Mouse (Mus musculus): ENCODE data around the gene Olfr881. TPM values are rescaled to one million over a fixed set of nuclear protein-coding genes. Genes with fewer than 3 reads are reported as not detected.

Olfr881 gene
- polyA plus RNA-seq (2011; ENCODE audit: insufficient read depth, insufficient read length, low read depth, missing spikeins): not detected in 2 replicates

GRCm38 (mm10) chr9:37991525-37991924 is at the start of gene Olfr881:
TSS of gene Olfr881 (plus strand) at chr9:37991825.
- no peak for TF ChIP-seq CTCF (IDR thresholded peaks at IDR 0.05; ENCODE audit: low read depth, low read length)
- no peak for TF ChIP-seq POLR2A (IDR thresholded peaks at IDR 0.05; ENCODE audit: insufficient read depth, low read length)
- TF ChIP-seq EP300 (IDR thresholded peaks at IDR 0.05; ENCODE audit: insufficient read depth, low read depth, low read length): no peak
- no peak within 1 kb of the TSS for H3K27ac ChIP-seq (ENCODE audit: insufficient read depth, low read length)
- H3K27me3 ChIP-seq (ENCODE audit: control insufficient read depth, insufficient read depth, low read length, poor library complexity, severe bottlenecking): no peaks in the 10 kb centered on the region
- no peak within 1 kb of the TSS for H3K9ac ChIP-seq (ENCODE audit: low read depth, poor library complexity, severe bottlenecking)
- no peak within 1 kb of the TSS for H3K4me3 ChIP-seq (ENCODE audit: low read depth, low read length)
- H3K4me1 ChIP-seq (ENCODE audit: control insufficient read depth, insufficient read depth, low read length): no peaks in the 10 kb centered on the region
- no peaks in the 10 kb centered on the region for H3K36me3 ChIP-seq (ENCODE audit: control insufficient read depth, insufficient read depth, low read length, poor library complexity, severe bottlenecking)
- no peaks in the 10 kb centered on the region for H3K9me3 ChIP-seq (replicated peaks; ENCODE audit: control insufficient read depth, insufficient read depth, low read length, poor library complexity, severe bottlenecking)

- no peaks in the 10 kb centered on the region for H3K4me1 ChIP-seq (ENCODE audit: control insufficient read depth, insufficient read depth, low read length)
- no peaks in the 10 kb centered on the region for H3K9me3 ChIP-seq (replicated peaks; ENCODE audit: control insufficient read depth, insufficient read depth, low read length, poor library complexity, severe bottlenecking)
- TF ChIP-seq POLR2A (IDR thresholded peaks at IDR 0.05; ENCODE audit: insufficient read depth, low read length): no peak
- no peak for TF ChIP-seq EP300 (IDR thresholded peaks at IDR 0.05; ENCODE audit: insufficient read depth, low read depth, low read length)
- TF ChIP-seq CTCF (IDR thresholded peaks at IDR 0.05; ENCODE audit: low read depth, low read length): no peak
- no peaks in the 10 kb centered on the region for H3K27me3 ChIP-seq (ENCODE audit: control insufficient read depth, insufficient read depth, low read length, poor library complexity, severe bottlenecking)
- H3K36me3 ChIP-seq (ENCODE audit: control insufficient read depth, insufficient read depth, low read length, poor library complexity, severe bottlenecking): no peaks in the 10 kb centered on the region
- no peak overlapping the region for H3K9ac ChIP-seq (ENCODE audit: low read depth, poor library complexity, severe bottlenecking)
- no peak overlapping the region for H3K4me3 ChIP-seq (ENCODE audit: low read depth, low read length)
- no peak overlapping the region for H3K27ac ChIP-seq (ENCODE audit: insufficient read depth, low read length)
Measured at GRCm38 (mm10) chr9:37998581-37999204, 7.1 kb downstream of the Olfr881 start.

GRCm38 (mm10) chr9:38000021-38000420 is 8.4 kb downstream of the Olfr881 start:
- H3K4me3 ChIP-seq (ENCODE audit: low read depth, low read length): no peak overlapping the region

GRCm38 (mm10) chr9:38025508-38025907 is 33.9 kb downstream of the Olfr881 start, which contains the start of gene Olfr883:
TSS of gene Olfr883 (plus strand) at chr9:38025808.
- no peak for TF ChIP-seq CTCF (IDR thresholded peaks at IDR 0.05; ENCODE audit: low read depth, low read length)
- no peak for TF ChIP-seq EP300 (IDR thresholded peaks at IDR 0.05; ENCODE audit: insufficient read depth, low read depth, low read length)
- no peak for TF ChIP-seq POLR2A (IDR thresholded peaks at IDR 0.05; ENCODE audit: insufficient read depth, low read length)
- Histone ChIP-seq H3K27me3 (ENCODE audit: control insufficient read depth, insufficient read depth, low read length, poor library complexity, severe bottlenecking) (no peaks in the 10 kb centered on the region; the same call in 1 of the 2 replicates), H3K4me1 (ENCODE audit: control insufficient read depth, insufficient read depth, low read length) (no peaks in the 10 kb centered on the region), H3K9ac (ENCODE audit: low read depth, poor library complexity, severe bottlenecking) (no peak within 1 kb of the TSS), H3K36me3 (ENCODE audit: control insufficient read depth, insufficient read depth, low read length, poor library complexity, severe bottlenecking) (no peaks in the 10 kb centered on the region), H3K4me3 (ENCODE audit: low read depth, low read length) (no peak within 1 kb of the TSS), H3K9me3 (replicated peaks; ENCODE audit: control insufficient read depth, insufficient read depth, low read length, poor library complexity, severe bottlenecking) (no peaks in the 10 kb centered on the region), H3K27ac (ENCODE audit: insufficient read depth, low read length) (no peak within 1 kb of the TSS)

More at GRCm38 (mm10) chr9:38000021-38000420, 8.4 kb downstream of the Olfr881 start:
- no peak overlapping the region for H3K9ac ChIP-seq (ENCODE audit: low read depth, poor library complexity, severe bottlenecking)
- no peak for TF ChIP-seq POLR2A (IDR thresholded peaks at IDR 0.05; ENCODE audit: insufficient read depth, low read length)
- TF ChIP-seq EP300 (IDR thresholded peaks at IDR 0.05; ENCODE audit: insufficient read depth, low read depth, low read length): no peak
- no peak for TF ChIP-seq CTCF (IDR thresholded peaks at IDR 0.05; ENCODE audit: low read depth, low read length)
- no peaks in the 10 kb centered on the region; the same call in 1 of the 2 replicates for H3K9me3 ChIP-seq (replicated peaks; ENCODE audit: control insufficient read depth, insufficient read depth, low read length, poor library complexity, severe bottlenecking)
- no peak overlapping the region for H3K27ac ChIP-seq (ENCODE audit: insufficient read depth, low read length)
- H3K27me3 ChIP-seq (ENCODE audit: control insufficient read depth, insufficient read depth, low read length, poor library complexity, severe bottlenecking): no peaks in the 10 kb centered on the region
- no peaks in the 10 kb centered on the region for H3K4me1 ChIP-seq (ENCODE audit: control insufficient read depth, insufficient read depth, low read length)
- H3K36me3 ChIP-seq (ENCODE audit: control insufficient read depth, insufficient read depth, low read length, poor library complexity, severe bottlenecking): no peaks in the 10 kb centered on the region

Other genes starting within 250 kb of the Olfr881 start
- gene Olfr874, start 246.7 kb upstream of the Olfr881 start, polyA plus RNA-seq (2011; ENCODE audit: insufficient read depth, insufficient read length, low read depth, missing spikeins): not detected in 2 replicates
- gene Olfr875, start 220.0 kb upstream of the Olfr881 start, polyA plus RNA-seq (2011; ENCODE audit: insufficient read depth, insufficient read length, low read depth, missing spikeins): not detected in 2 replicates
- gene Olfr876, start 188.8 kb upstream of the Olfr881 start, polyA plus RNA-seq (2011; ENCODE audit: insufficient read depth, insufficient read length, low read depth, missing spikeins): not detected in 2 replicates
- not detected in 2 replicates for gene Olfr877, start 137.6 kb upstream of the Olfr881 start, polyA plus RNA-seq (2011; ENCODE audit: insufficient read depth, insufficient read length, low read depth, missing spikeins)
- gene Olfr145, start 95.1 kb upstream of the Olfr881 start, polyA plus RNA-seq (2011; ENCODE audit: insufficient read depth, insufficient read length, low read depth, missing spikeins): not detected in 2 replicates
- not detected in 2 replicates for gene Olfr878, start 74.0 kb upstream of the Olfr881 start, polyA plus RNA-seq (2011; ENCODE audit: insufficient read depth, insufficient read length, low read depth, missing spikeins)
- gene Olfr883, start 34.0 kb downstream of the Olfr881 start, polyA plus RNA-seq (2011; ENCODE audit: insufficient read depth, insufficient read length, low read depth, missing spikeins): not detected in 2 replicates
- not detected in 2 replicates for gene Olfr884, start 54.7 kb downstream of the Olfr881 start, polyA plus RNA-seq (2011; ENCODE audit: insufficient read depth, insufficient read length, low read depth, missing spikeins)
- gene Olfr885, start 69.5 kb downstream of the Olfr881 start, polyA plus RNA-seq (2011; ENCODE audit: insufficient read depth, insufficient read length, low read depth, missing spikeins): not detected in 2 replicates
- gene Olfr887, start 92.2 kb downstream of the Olfr881 start, polyA plus RNA-seq (2011; ENCODE audit: insufficient read depth, insufficient read length, low read depth, missing spikeins): not detected in 2 replicates
- gene Olfr888, start 116.3 kb downstream of the Olfr881 start, polyA plus RNA-seq (2011; ENCODE audit: insufficient read depth, insufficient read length, low read depth, missing spikeins): not detected in 2 replicates
- gene Olfr889, start 123.4 kb downstream of the Olfr881 start, polyA plus RNA-seq (2011; ENCODE audit: insufficient read depth, insufficient read length, low read depth, missing spikeins): not detected in 2 replicates
- not detected in 2 replicates for gene Olfr890, start 150.7 kb downstream of the Olfr881 start, polyA plus RNA-seq (2011; ENCODE audit: insufficient read depth, insufficient read length, low read depth, missing spikeins)
- not detected in 2 replicates for gene Olfr891, start 189.0 kb downstream of the Olfr881 start, polyA plus RNA-seq (2011; ENCODE audit: insufficient read depth, insufficient read length, low read depth, missing spikeins)
- gene Olfr893, start 216.5 kb downstream of the Olfr881 start, polyA plus RNA-seq (2011; ENCODE audit: insufficient read depth, insufficient read length, low read depth, missing spikeins): not detected in 2 replicates
- gene Olfr894, start 226.2 kb downstream of the Olfr881 start, polyA plus RNA-seq (2011; ENCODE audit: insufficient read depth, insufficient read length, low read depth, missing spikeins): not detected in 2 replicates